In genomic region chr5:3728820-3729219, GRCm38 (mm10) we compare ENCODE assay signal across 23 mouse cellular contexts.
A peak's percentile ranks its signal among the peaks of the same experiment; 100 is the strongest.
DNase-seq lines count a peak whose midpoint lies in the region; ATAC-seq and TF ChIP-seq lines count a peak whose summit lies in the region.
"Had no signal": no experiment of that assay in that cellular context is flagged by ENCODE, and none has a peak within 500 bp of the region (broad histone marks: within the 10 kb centered on the region; RNA-seq: fewer than 3 reads in every experiment).

No protein-coding gene starts in this region.

- no peak overlapping the region for H3K4me2 ChIP-seq in kidney, postnatal 0 days (ENCODE audit: low read length)
- H3K4me2 ChIP-seq in midbrain, embryonic 14.5 days (ENCODE audit: low read length) = no peak overlapping the region
- no peak overlapping the region for H3K4me2 ChIP-seq in midbrain, embryonic 11.5 days
- H3K4me2 ChIP-seq: heart, embryonic 11.5 days; hindbrain, embryonic 15.5 days; limb, embryonic 13.5 days; liver, embryonic 13.5 days had no signal

- WGBS in cerebellum, adult 2 months = 60% methylated on average over 5 of the region's 5 CpGs
- WGBS in kidney, postnatal 0 days = 68% methylated on average over 5 of the region's 5 CpGs
- 87% methylated on average over 5 of the region's 5 CpGs for WGBS in midbrain, embryonic 14.5 days
- WGBS in midbrain, embryonic 11.5 days = 85% methylated on average over 5 of the region's 5 CpGs

- no peak for TF ChIP-seq CTCF in cerebellum, adult 2 months (IDR thresholded peaks at IDR 0.05; ENCODE audit: borderline replicate concordance, insufficient read depth, low read depth, low read length)
- TF ChIP-seq CTCF in kidney, postnatal 0 days (IDR thresholded peaks at IDR 0.05; ENCODE audit: low read depth) = no peak

- H3K9me3 ChIP-seq in kidney, postnatal 0 days (replicated peaks; ENCODE audit: low read length) = no peaks in the 10 kb centered on the region
- H3K9me3 ChIP-seq in midbrain, embryonic 14.5 days (ENCODE audit: control insufficient read depth, low read length) = no peaks in the 10 kb centered on the region
- H3K9me3 ChIP-seq in midbrain, embryonic 11.5 days (ENCODE audit: control insufficient read depth, low read length) = no peaks in the 10 kb centered on the region
- H3K9me3 ChIP-seq: hindbrain, embryonic 15.5 days; limb, embryonic 13.5 days; liver, embryonic 13.5 days; megakaryocyte, embryonic 14.5 days had no signal

- no peak overlapping the region for H3K4me3 ChIP-seq in cerebellum, adult 2 months (replicated peaks; ENCODE audit: insufficient read depth, low read depth, low read length)
- no peak overlapping the region for H3K4me3 ChIP-seq in kidney, postnatal 0 days (replicated peaks; ENCODE audit: low read depth, low read length)
- H3K4me3 ChIP-seq in midbrain, embryonic 14.5 days (replicated peaks; ENCODE audit: low read depth, low read length) = no peak overlapping the region
- H3K4me3 ChIP-seq in midbrain, embryonic 11.5 days (ENCODE audit: low read depth, low read length) = no peak overlapping the region
- H3K4me3 ChIP-seq: hindbrain, embryonic 15.5 days; limb, embryonic 13.5 days; liver, embryonic 13.5 days; megakaryocyte, embryonic 14.5 days had no signal

- H3K4me1 ChIP-seq in cerebellum, adult 2 months (ENCODE audit: control insufficient read depth, insufficient read depth, low read length) = no peaks in the 10 kb centered on the region
- H3K4me1 ChIP-seq in kidney, postnatal 0 days (replicated peaks; ENCODE audit: insufficient read depth, low read length) = no peaks in the 10 kb centered on the region
- no peaks in the 10 kb centered on the region for H3K4me1 ChIP-seq in midbrain, embryonic 14.5 days (ENCODE audit: control insufficient read depth, insufficient read depth, low read length)
- no peaks in the 10 kb centered on the region for H3K4me1 ChIP-seq in midbrain, embryonic 11.5 days (ENCODE audit: control insufficient read depth, insufficient read depth, low read length)
- H3K4me1 ChIP-seq: hindbrain, embryonic 15.5 days; limb, embryonic 13.5 days; liver, embryonic 13.5 days had no signal

- no peak for TF ChIP-seq POLR2A in cerebellum, adult 2 months (IDR thresholded peaks at IDR 0.05; ENCODE audit: borderline replicate concordance, insufficient read depth, low read length)

- no peak overlapping the region for H3K9ac ChIP-seq in kidney, postnatal 0 days (ENCODE audit: low read depth, low read length)
- H3K9ac ChIP-seq in midbrain, embryonic 14.5 days (replicated peaks; ENCODE audit: low read length) = no peak overlapping the region
- no peak overlapping the region for H3K9ac ChIP-seq in midbrain, embryonic 11.5 days (ENCODE audit: low read length)
- H3K9ac ChIP-seq: hindbrain, embryonic 15.5 days; limb, embryonic 13.5 days; liver, embryonic 13.5 days had no signal

- no peaks in the 10 kb centered on the region for H3K27me3 ChIP-seq in cerebellum, adult 2 months (ENCODE audit: control insufficient read depth, insufficient read depth, low read length)
- H3K27me3 ChIP-seq in kidney, postnatal 0 days (ENCODE audit: insufficient read depth, low read length) = no peaks in the 10 kb centered on the region
- no peaks in the 10 kb centered on the region for H3K27me3 ChIP-seq in midbrain, embryonic 14.5 days (ENCODE audit: control insufficient read depth, insufficient read depth, low read length)
- H3K27me3 ChIP-seq in midbrain, embryonic 11.5 days (ENCODE audit: control insufficient read depth, insufficient read depth, low read length) = no peaks in the 10 kb centered on the region
- H3K27me3 ChIP-seq: hindbrain, embryonic 15.5 days; limb, embryonic 13.5 days; liver, embryonic 13.5 days; megakaryocyte, embryonic 14.5 days; Patski had no signal

- H3K36me3 ChIP-seq in kidney, postnatal 0 days (ENCODE audit: insufficient read depth, low read length) = 0 out of 2 replicates have a peak, but pooled peaks cover 4% of the 10 kb centered on the region
- H3K36me3 ChIP-seq in midbrain, embryonic 14.5 days (ENCODE audit: control insufficient read depth, insufficient read depth, low read length) = peaks cover 28% of the 10 kb centered on the region
- no peaks in the 10 kb centered on the region for H3K36me3 ChIP-seq in midbrain, embryonic 11.5 days (ENCODE audit: control insufficient read depth, insufficient read depth, low read length)

- no peak for ATAC-seq in kidney, postnatal 0 days (replicated peaks; ENCODE audit: low FRiP score, low read depth)
- ATAC-seq in midbrain, embryonic 14.5 days (ENCODE audit: low FRiP score, low TSS enrichment) = no peak
- ATAC-seq in midbrain, embryonic 11.5 days (ENCODE audit: low FRiP score) = no peak
- ATAC-seq: CD4-positive, CD25-positive, alpha-beta regulatory T cell, adult 4 months; forebrain, embryonic 16.5 days; midbrain, embryonic 16.5 days; Patski had no signal

- no peak overlapping the region for H3K27ac ChIP-seq in cerebellum, adult 2 months (ENCODE audit: insufficient read depth, low read length)
- H3K27ac ChIP-seq in kidney, postnatal 0 days = no peak overlapping the region
- no peak overlapping the region for H3K27ac ChIP-seq in midbrain, embryonic 14.5 days (replicated peaks; ENCODE audit: low read depth, low read length)
- H3K27ac ChIP-seq in midbrain, embryonic 11.5 days (ENCODE audit: low read depth, low read length) = no peak overlapping the region
- H3K27ac ChIP-seq: hindbrain, embryonic 15.5 days; limb, embryonic 13.5 days; liver, embryonic 13.5 days had no signal

- peak; percentile 17 to 33 for DNase-seq in cerebellum, postnatal 10 days
- no peak for DNase-seq in cerebellum, adult 2 months
- DNase-seq in kidney, postnatal 0 days (ENCODE audit: low spot score) = peak; percentile 16
- DNase-seq in kidney, adult 8-10 months = no peak
- peak; percentile 34 for DNase-seq in midbrain, embryonic 14.5 days
- no peak for DNase-seq in midbrain, embryonic 11.5 days (ENCODE audit: low spot score, missing footprints)
- DNase-seq in heart, adult 18-20 months = no peak
- DNase-seq: adrenal gland, adult 2 months; cerebellum, adult 11-12 months; gastrocnemius, postnatal 10 days; layer of hippocampus, postnatal 36 days; liver, embryonic 13.5 days; lung, adult 2 months; thymus, adult 2 months; thymus, postnatal 4 days had no signal

Comparison
In these comparisons a context has a peak if more than half of its experiments do, and no peak if none do; other contexts are left out.
1. DNase-seq: peak in cerebellum, postnatal 10 days (2 of 2), kidney, postnatal 0 days (single experiment) and midbrain, embryonic 14.5 days (single experiment); none in cerebellum, adult 2 months (0 of 2), kidney, adult 8-10 months (0 of 2), midbrain, embryonic 11.5 days (single experiment) and heart, adult 18-20 months (0 of 2).